Mouse (Mus musculus) limb, embryonic 11.5 days (tissue): ENCODE data around the gene Cldn10. TPM values are rescaled to one million over a fixed set of nuclear protein-coding genes. Genes with fewer than 3 reads are reported as not detected.

Experiments used
- ATAC-seq: fragments of 200-750 bp; cut with Nextera tagmentation; 2 replicates; pipeline ENCODE4 v1.8.0; 2017; ENCODE audit warnings: low read depth; ENCODE audit not compliant: insufficient number of reproducible peaks, low FRiP score, low TSS enrichment
- DNase-seq: peaks from one replicate; pipeline ENCODE4 v3.0.0-alpha.2; 2015; ENCODE audit warnings: low spot score
- H3K27ac ChIP-seq: fragments of 300-500 bp; sonication (generic); replicated peaks from 2 replicates; pipeline ENCODE4 v1.5.1; 2014; ENCODE audit warnings: low read depth, mild to moderate bottlenecking, low read length
- H3K27me3 ChIP-seq: fragments of 300-500 bp; sonication (generic); 2 replicates; pipeline ENCODE4 v1.6.1; 2014; ENCODE audit warnings: mild to moderate bottlenecking, low read length, mixed read lengths; ENCODE audit not compliant: control insufficient read depth, insufficient read depth
- H3K36me3 ChIP-seq: fragments of 300-500 bp; sonication (generic); 2 replicates; pipeline ENCODE4 v1.6.1; 2014; ENCODE audit warnings: mild to moderate bottlenecking, low read length, moderate library complexity, mixed read lengths; ENCODE audit not compliant: control insufficient read depth, insufficient read depth
- H3K4me1 ChIP-seq: fragments of 300-500 bp; sonication (generic); 2 replicates; pipeline ENCODE4 v1.6.1; 2014; ENCODE audit warnings: low read length, mixed read lengths; ENCODE audit not compliant: control insufficient read depth, insufficient read depth
- H3K4me2 ChIP-seq: fragments of 300-500 bp; sonication (generic); 2 replicates; pipeline ENCODE4 v1.6.1; 2014; ENCODE audit warnings: low read depth, mild to moderate bottlenecking, moderate library complexity; ENCODE audit not compliant: severe bottlenecking
- H3K4me3 ChIP-seq: fragments of 300-500 bp; sonication (generic); 2 replicates; pipeline ENCODE4 v1.5.1; 2014; ENCODE audit warnings: low read depth, low read length
- H3K9ac ChIP-seq: fragments of 300-500 bp; sonication (generic); 2 replicates; pipeline ENCODE4 v1.6.1; 2014; ENCODE audit warnings: mild to moderate bottlenecking, low read length
- H3K9me3 ChIP-seq: fragments of 300-500 bp; sonication (generic); 2 replicates; pipeline ENCODE4 v1.6.1; 2016; ENCODE audit warnings: low read length; ENCODE audit not compliant: control insufficient read depth
- WGBS: fragments of 180-500 bp; shearing (Covaris S2); extraction: QIAGEN DNeasy Blood & Tissue Kit; methylation state at CpG from one replicate; pipeline ENCODE4 v1.1.7; 2014; 5-methylcytosine and 5-hydroxymethylcytosine counted together
- polyA plus RNA-seq: library from polyadenylated mRNA; unstranded; fragments of >200 nt; fragmentation: Nextera tagmentation; extraction: Ambion mirVana; gene quantifications from 2 replicates; pipeline ENCODE4 v1.2.1, GENCODE M21; 2014

Gene Cldn10
- polyA plus RNA-seq, 1 experiment from 2014 or later = 1.2 TPM

DNA sequence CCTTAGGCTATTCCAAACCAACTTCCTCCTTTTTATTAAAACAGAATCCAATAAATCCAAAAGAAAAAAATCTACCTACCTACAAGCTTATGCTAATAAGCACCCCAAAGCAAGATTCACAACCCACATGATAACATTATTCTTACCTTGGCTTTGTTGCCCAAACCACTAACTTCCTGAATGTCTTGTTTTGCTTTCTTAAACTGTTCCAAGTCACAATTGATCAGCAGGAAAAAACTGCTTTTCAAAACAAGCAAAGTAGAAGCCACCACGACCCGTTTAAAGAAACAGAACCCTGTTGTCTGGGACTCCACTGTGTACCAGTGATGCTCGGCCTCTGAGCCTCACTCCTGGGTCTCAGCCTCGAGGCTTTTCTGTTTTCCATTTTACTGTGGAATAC lies 77.2 kb downstream of the Cldn10 start:
- ATAC-seq (no peak), DNase-seq (no peak)
- Histone ChIP-seq H3K4me3 (no peak overlapping the region), H3K36me3 (no peaks in the 10 kb centered on the region), H3K4me1 (no peaks in the 10 kb centered on the region), H3K4me2 (no peak overlapping the region), H3K27me3 (no peaks in the 10 kb centered on the region), H3K9me3 (no peaks in the 10 kb centered on the region), H3K27ac (no peak overlapping the region), H3K9ac (no peak overlapping the region)
- WGBS = 74% methylated on average over 4 of the region's 4 CpGs

DNA sequence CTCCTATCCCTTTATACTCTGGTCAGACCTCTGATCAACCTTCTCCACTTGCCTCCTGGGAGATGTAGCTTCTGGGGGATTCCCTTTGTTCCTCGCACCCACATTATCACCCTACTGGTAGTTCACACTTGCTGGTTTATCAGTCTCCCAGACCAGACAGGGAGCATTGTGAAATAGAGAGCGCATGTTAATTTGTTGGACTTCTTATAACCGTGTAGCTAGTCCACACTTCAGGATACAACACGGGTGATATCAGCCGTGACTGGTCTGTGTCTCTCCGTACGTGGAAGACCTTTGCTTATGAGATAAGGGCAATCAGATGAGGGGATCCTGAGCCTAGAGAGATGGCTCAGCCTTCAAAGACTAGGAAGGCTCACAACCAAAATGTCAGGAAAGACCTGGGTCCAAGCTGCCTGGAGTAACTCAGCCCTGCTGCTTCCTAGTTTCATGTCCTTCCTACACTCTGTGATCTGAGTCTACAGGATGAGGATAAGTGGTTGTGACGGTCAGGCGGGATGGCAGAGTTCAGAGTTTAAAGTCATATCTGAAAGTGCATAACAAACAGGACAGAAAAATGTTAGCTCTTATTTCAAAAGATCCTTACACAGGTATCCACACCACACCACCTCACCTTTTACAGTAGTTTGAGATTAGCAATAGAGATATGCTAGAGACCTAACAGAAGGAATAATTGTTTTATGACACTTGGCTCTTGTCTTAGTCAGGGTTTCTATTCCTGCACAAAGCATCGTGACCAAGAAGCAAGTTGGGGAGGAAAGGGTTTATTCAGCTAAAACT lies 78.5 kb downstream of the Cldn10 start:
- no peak for ATAC-seq
- 71% methylated on average over 10 of the region's 10 CpGs for WGBS

DNA sequence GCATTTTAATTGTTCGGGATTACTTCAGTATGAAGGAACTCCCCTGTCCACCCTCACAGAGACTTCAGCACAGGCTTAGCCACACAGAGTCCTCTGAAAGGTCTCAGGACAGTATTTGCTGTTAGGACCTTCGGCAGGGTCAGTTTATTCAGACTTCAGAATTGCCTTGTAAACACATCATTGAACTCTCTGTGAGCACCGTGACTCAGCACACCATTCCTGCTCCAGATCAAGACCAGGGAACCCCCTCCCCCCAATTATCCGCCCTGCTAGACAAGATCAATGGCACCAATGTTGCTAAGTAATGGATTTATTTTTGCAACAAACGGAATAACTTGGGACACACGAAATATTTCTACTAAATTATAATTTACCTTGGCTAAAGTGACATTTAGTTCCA lies 79.7 kb downstream of the Cldn10 start:
- no peak overlapping the region for H3K9ac ChIP-seq
- no peaks in the 10 kb centered on the region for H3K9me3 ChIP-seq
- H3K27me3 ChIP-seq = no peaks in the 10 kb centered on the region
- DNase-seq (no peak), ATAC-seq (no peak)
- no peak overlapping the region for H3K4me2 ChIP-seq
- WGBS = 58% methylated on average over 6 of the region's 6 CpGs
- no peaks in the 10 kb centered on the region for H3K4me1 ChIP-seq
- no peak overlapping the region for H3K4me3 ChIP-seq
- H3K36me3 ChIP-seq = no peaks in the 10 kb centered on the region
- no peak overlapping the region for H3K27ac ChIP-seq

More for the DNA sequence above, 78.5 kb downstream of the Cldn10 start:
- Histone ChIP-seq H3K4me1 (no peaks in the 10 kb centered on the region), H3K27me3 (no peaks in the 10 kb centered on the region), H3K4me2 (no peak overlapping the region), H3K4me3 (no peak overlapping the region), H3K9ac (no peak overlapping the region), H3K9me3 (no peaks in the 10 kb centered on the region), H3K27ac (no peak overlapping the region), H3K36me3 (no peaks in the 10 kb centered on the region)
- DNase-seq = no peak

DNA sequence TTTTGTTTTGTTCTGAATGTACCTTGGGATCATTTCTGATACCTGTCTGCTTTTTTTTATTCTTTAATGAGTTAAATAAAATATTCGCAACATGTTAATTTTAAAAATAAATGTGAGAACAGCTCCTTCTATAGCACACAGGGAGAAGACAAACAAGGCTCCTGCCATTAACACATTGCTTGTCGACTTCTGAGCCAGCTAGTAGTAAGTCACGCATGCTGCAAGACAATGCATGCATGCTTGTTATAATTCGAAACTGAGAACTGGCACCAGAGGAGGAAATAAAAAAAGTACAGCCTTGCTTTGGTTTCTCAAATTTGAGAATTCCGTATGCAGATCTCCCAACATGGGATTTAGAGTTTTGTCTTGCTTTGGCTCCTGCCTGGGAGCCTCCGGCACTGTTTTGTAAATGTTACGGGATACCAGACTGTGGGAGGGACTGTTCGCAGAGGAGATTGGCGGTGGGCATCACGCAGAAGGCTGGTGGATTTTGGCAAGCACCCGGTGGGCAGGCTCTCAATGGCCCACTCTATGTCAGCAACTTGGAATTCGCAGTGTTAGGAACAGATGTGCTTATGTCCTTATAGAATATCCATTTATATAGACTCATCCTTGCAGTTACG lies 80.5 kb downstream of the Cldn10 start:
- Histone ChIP-seq H3K4me3 (no peak overlapping the region), H3K4me1 (no peaks in the 10 kb centered on the region), H3K36me3 (no peaks in the 10 kb centered on the region), H3K4me2 (no peak overlapping the region), H3K27ac (no peak overlapping the region), H3K27me3 (no peaks in the 10 kb centered on the region), H3K9me3 (no peaks in the 10 kb centered on the region), H3K9ac (no peak overlapping the region)
- DNase-seq (no peak), ATAC-seq (no peak)
- WGBS = 87% methylated on average over 13 of the region's 13 CpGs

DNA sequence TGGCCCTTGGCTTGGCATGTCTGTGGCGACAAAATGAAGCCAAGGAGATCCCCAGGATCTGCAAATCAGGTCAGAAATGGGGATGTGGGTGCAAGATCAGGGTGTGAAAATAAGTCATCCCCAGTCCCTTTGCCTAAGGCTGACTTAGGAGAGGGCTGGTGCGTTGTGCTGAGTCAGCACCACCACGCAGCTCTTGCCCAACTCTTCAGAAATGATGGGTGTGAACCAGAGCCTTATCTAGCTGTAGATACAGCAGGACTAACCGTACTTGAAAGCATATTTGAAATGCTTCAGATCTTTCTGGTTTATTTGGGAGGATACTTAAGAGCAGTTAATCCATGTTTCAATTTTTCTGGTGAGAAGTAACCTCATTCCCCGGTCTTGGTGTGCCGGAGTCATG lies 82.0 kb downstream of the Cldn10 start:
- ATAC-seq (no peak), DNase-seq (no peak)
- Histone ChIP-seq H3K9ac (no peak overlapping the region), H3K27ac (no peak overlapping the region), H3K4me2 (no peak overlapping the region), H3K4me3 (no peak overlapping the region), H3K4me1 (no peaks in the 10 kb centered on the region), H3K27me3 (no peaks in the 10 kb centered on the region), H3K9me3 (no peaks in the 10 kb centered on the region), H3K36me3 (no peaks in the 10 kb centered on the region)
- 92% methylated on average over 6 of the region's 6 CpGs for WGBS

DNA sequence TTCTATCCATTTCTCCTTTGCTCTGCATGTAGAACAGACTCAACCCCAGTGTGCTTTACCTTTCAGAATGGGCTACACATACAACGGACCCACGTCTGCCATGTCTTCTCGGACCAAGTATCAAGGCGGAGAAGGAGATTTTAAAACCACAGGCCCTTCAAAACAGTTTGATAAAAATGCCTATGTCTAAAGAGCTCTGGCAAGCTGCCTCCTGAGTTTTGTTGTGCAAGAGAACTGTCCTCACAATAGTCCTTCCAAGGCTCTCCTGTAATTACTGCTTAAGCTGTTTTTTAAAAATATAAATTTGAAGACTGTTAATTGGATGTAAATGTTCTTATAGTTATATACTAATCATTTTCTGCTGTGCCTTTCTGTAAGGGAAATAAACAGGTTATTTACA lies 86.4 kb downstream of the Cldn10 start:
- peaks cover 13% of the 10 kb centered on the region for H3K4me1 ChIP-seq
- H3K9me3 ChIP-seq = no peaks in the 10 kb centered on the region
- H3K4me2 ChIP-seq = no peak overlapping the region
- H3K27ac ChIP-seq = no peak overlapping the region
- H3K4me3 ChIP-seq = no peak overlapping the region
- ATAC-seq = no peak
- H3K36me3 ChIP-seq = 0 out of 2 replicates have a peak, but pooled peaks cover 2% of the 10 kb centered on the region
- no peak for DNase-seq
- H3K9ac ChIP-seq = no peak overlapping the region
- 93% methylated on average over 4 of the region's 4 CpGs for WGBS
- H3K27me3 ChIP-seq = no peaks in the 10 kb centered on the region

DNA sequence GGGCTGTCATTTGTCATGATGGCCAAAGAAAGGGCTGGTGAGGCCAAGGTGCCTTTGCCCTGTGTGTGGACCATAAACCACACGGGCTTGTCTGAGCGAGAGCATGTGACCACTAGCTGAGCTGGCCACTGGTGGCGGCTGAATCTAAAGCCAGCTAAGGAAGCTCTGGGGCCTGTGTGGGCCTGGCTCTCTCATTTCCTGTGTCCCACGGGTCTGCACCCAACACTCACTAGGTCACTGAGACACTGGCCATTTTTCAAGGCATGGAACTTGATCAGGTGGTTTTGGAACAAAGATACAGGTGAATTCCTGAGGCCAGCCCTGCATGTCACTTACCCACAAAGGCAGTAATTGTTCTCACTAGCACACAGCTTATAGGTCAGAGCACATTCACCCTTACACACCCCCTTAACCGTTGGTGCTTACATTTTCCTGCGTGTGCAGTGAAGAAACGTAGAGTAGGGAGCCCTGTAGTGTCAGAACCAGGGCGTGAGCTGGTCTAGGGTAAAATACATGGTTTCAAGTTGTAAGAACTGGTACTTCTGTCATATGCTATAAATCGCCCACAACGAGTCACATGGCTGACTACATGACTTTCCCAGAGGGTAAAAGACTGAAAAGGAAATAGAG lies 87.2 kb downstream of the Cldn10 start:
- Histone ChIP-seq H3K9ac (no peak overlapping the region), H3K4me2 (no peak overlapping the region), H3K4me1 (peaks cover 13% of the 10 kb centered on the region), H3K27ac (no peak overlapping the region), H3K36me3 (0 out of 2 replicates have a peak, but pooled peaks cover 2% of the 10 kb centered on the region), H3K4me3 (no peak overlapping the region), H3K9me3 (no peaks in the 10 kb centered on the region), H3K27me3 (no peaks in the 10 kb centered on the region)
- no peak for DNase-seq
- WGBS = 59% methylated on average over 10 of the region's 10 CpGs
- no peak; the same call in 1 of the 2 replicates for ATAC-seq

DNA sequence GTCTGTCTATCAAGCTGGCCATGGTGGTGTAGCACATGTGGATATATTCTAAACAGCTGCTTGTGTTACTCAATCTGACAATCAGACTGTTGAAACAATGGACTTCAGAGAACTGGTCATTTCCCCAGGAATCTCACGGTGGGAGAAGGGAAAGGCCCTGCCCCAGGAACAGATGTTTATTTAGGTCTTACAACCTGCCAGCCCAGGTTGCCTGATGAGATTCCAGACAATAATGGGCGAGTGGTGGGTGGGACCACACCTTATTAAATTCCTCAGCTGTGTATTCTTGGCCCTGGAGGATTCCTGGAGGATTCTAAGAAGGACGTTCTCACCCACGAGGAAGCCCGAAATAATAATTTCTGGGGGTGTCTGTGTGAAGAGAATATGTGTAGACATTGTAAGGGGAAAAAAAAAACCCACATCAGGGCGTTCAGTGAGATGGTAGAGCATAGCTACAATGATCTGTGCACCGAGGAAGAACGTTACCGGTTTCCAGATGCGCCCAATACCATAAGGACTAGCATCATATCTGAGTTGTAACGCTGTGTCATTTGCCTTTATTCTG lies 90.7 kb downstream of the Cldn10 start:
- Histone ChIP-seq H3K27me3 (no peaks in the 10 kb centered on the region), H3K27ac (no peak overlapping the region), H3K36me3 (peaks cover 16% of the 10 kb centered on the region; the same call in 1 of the 2 replicates), H3K4me2 (no peak overlapping the region), H3K4me1 (peaks cover 13% of the 10 kb centered on the region), H3K9ac (no peak overlapping the region), H3K4me3 (no peak overlapping the region), H3K9me3 (no peaks in the 10 kb centered on the region)
- no peak for DNase-seq
- 85% methylated on average over 11 of the region's 11 CpGs for WGBS
- ATAC-seq = no peak
